17 mouse cellular contexts compared by ENCODE assay signal in genomic region chr17:4390012-4390411, GRCm38 (mm10).
"Had no signal": no experiment of that assay in that cellular context is flagged by ENCODE, and none has a peak within 500 bp of the region (broad histone marks: within the 10 kb centered on the region; RNA-seq: fewer than 3 reads in every experiment).

No protein-coding gene starts in this region.

- ATAC-seq: hindbrain, postnatal 0 days; intestine, embryonic 16.5 days had no signal

- DNase-seq: gastrocnemius, adult 2 months; gastrocnemius, postnatal 10 days; gastrocnemius, postnatal 25 days; heart, adult 18-20 months; heart, postnatal 10 days; heart, postnatal 4 days; kidney, adult 11 months; kidney, adult 2 months; kidney, adult 9 months; kidney, postnatal 14 days; kidney, postnatal 36 days; layer of hippocampus, adult 9-11 months; layer of hippocampus, postnatal 36 days; left cerebral cortex, postnatal 4 days; liver, embryonic 13.5 days had no signal
